Mouse (Mus musculus): Measurements from ENCODE around the gene Sugct.

DNA sequence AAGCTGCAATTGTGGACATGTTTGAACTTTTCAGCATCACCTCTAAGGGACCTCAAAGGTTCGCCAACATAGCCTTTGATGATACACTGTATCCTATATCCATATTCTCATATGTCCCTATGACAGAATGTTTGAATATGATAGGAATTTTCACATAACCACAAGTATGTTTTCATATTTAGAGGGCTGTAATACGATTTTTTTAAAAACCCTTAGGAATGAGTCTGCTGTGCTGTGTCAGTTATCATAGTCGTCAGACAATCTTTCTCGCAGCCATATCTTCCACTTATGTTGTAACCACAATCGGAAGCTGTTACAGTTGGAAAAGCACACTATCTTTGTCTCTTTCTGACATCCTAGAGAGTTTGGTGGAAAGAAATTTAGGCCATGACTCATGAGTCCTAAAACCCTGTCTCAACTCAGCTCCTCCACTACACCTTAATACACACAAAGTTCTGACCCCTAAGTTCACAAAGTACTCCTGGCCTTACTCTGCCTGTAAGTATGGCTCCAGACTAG lies 201.2 kb downstream of the Sugct start:
- TF ChIP-seq CTCF (IDR thresholded peaks at IDR 0.05; ENCODE audit: low read depth) (no peak), EP300 (IDR thresholded peaks at IDR 0.05; ENCODE audit: low read depth) (no peak)
